23 mouse cellular contexts compared by ENCODE assay signal in the genomic region with DNA sequence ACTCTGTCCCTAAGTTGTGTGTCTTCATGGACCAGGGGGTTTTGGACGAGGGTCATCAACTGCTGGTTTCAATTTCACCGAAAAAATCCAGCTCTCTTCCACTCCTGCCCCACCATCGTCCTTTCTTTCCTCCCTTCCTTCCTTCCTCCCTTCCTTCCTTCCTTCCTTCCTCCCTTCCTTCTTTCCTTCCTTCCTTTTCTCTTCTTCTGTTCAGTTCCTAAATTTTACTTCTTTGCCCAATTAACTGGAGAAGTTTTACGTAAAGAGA. TPM values are rescaled to one million over a fixed set of nuclear protein-coding genes. Genes with fewer than 3 reads are reported as not detected.
DNase-seq lines count a peak whose midpoint lies in the region; ATAC-seq and TF ChIP-seq lines count a peak whose summit lies in the region.
"Had no signal": no experiment of that assay in that cellular context is flagged by ENCODE, and none has a peak within 500 bp of the region (broad histone marks: within the 10 kb centered on the region; RNA-seq: fewer than 3 reads in every experiment).

No protein-coding gene starts in this region.

- H3K4me1 ChIP-seq in heart, embryonic 11.5 days (ENCODE audit: control insufficient read depth, insufficient read depth, low read length) = peaks cover 40% of the 10 kb centered on the region
- peaks cover 23% of the 10 kb centered on the region for H3K4me1 ChIP-seq in lung, postnatal 0 days (ENCODE audit: insufficient read depth, low read depth, low read length)
- H3K4me1 ChIP-seq in lung, adult 2 months (ENCODE audit: control insufficient read depth, insufficient read depth, low read length) = peaks cover 23% of the 10 kb centered on the region
- H3K4me1 ChIP-seq in embryonic facial prominence, embryonic 11.5 days (ENCODE audit: control insufficient read depth, insufficient read depth, low read length) = peaks cover 12% of the 10 kb centered on the region
- peaks cover 91% of the 10 kb centered on the region for H3K4me1 ChIP-seq in limb, embryonic 12.5 days (replicated peaks)

- TF ChIP-seq EP300 in lung, postnatal 0 days (IDR thresholded peaks at IDR 0.05) = no peak

- intact Hi-C loops in heart, postnatal 14 days (cut with DNase I) = no loop called here

- TF ChIP-seq POLR2A in lung, adult 2 months (IDR thresholded peaks at IDR 0.05; ENCODE audit: borderline replicate concordance, extremely low read depth, low read depth, low read length) = no peak

- no peak overlapping the region for H3K27ac ChIP-seq in heart, embryonic 11.5 days (ENCODE audit: low read depth, low read length)
- no peak overlapping the region for H3K27ac ChIP-seq in lung, postnatal 0 days (ENCODE audit: low read length)
- 0 out of 2 replicates have a peak overlapping the region, but pooled peaks have one; percentile 38 for H3K27ac ChIP-seq in embryonic facial prominence, embryonic 11.5 days (replicated peaks; ENCODE audit: low read depth, low read length)
- peak overlapping the region; percentile 91 for H3K27ac ChIP-seq in limb, embryonic 12.5 days
- H3K27ac ChIP-seq: forebrain, embryonic 12.5 days; hindbrain, embryonic 15.5 days; liver, embryonic 13.5 days; neural tube, embryonic 12.5 days had no signal

- no peak overlapping the region for H3K9ac ChIP-seq in heart, embryonic 11.5 days (ENCODE audit: low read depth, low read length)
- H3K9ac ChIP-seq in lung, postnatal 0 days (replicated peaks; ENCODE audit: low read depth) = no peak overlapping the region
- no peak overlapping the region for H3K9ac ChIP-seq in embryonic facial prominence, embryonic 11.5 days (replicated peaks; ENCODE audit: low read length)
- peak overlapping the region; percentile 42; the same call in 1 of the 2 replicates for H3K9ac ChIP-seq in limb, embryonic 12.5 days (replicated peaks)
- H3K9ac ChIP-seq: forebrain, embryonic 12.5 days; hindbrain, embryonic 15.5 days; liver, embryonic 13.5 days; neural tube, embryonic 12.5 days had no signal

- H3K36me3 ChIP-seq in heart, embryonic 11.5 days (ENCODE audit: control insufficient read depth, insufficient read depth, low read length) = peaks cover 4% of the 10 kb centered on the region
- no peaks in the 10 kb centered on the region; the same call in 1 of the 2 replicates for H3K36me3 ChIP-seq in lung, postnatal 0 days (ENCODE audit: insufficient read depth, low read length)
- no peaks in the 10 kb centered on the region; the same call in 1 of the 2 replicates for H3K36me3 ChIP-seq in embryonic facial prominence, embryonic 11.5 days (replicated peaks; ENCODE audit: control insufficient read depth, insufficient read depth, low read depth, low read length)
- H3K36me3 ChIP-seq in limb, embryonic 12.5 days = peaks cover 9% of the 10 kb centered on the region

- 0 out of 2 replicates have a peak overlapping the region, but pooled peaks have one; percentile 27 for H3K4me2 ChIP-seq in heart, embryonic 11.5 days
- no peak overlapping the region for H3K4me2 ChIP-seq in lung, postnatal 0 days (replicated peaks; ENCODE audit: low read depth, low read length)
- H3K4me2 ChIP-seq in embryonic facial prominence, embryonic 11.5 days (ENCODE audit: low read depth, low read length) = no peak overlapping the region
- peak overlapping the region; percentile 92 for H3K4me2 ChIP-seq in limb, embryonic 12.5 days
- H3K4me2 ChIP-seq: forebrain, embryonic 12.5 days; hindbrain, embryonic 15.5 days; liver, embryonic 13.5 days; neural tube, embryonic 12.5 days had no signal

- no peaks in the 10 kb centered on the region for H3K9me3 ChIP-seq in heart, embryonic 11.5 days (replicated peaks; ENCODE audit: control insufficient read depth, low read length)
- no peaks in the 10 kb centered on the region for H3K9me3 ChIP-seq in lung, postnatal 0 days (ENCODE audit: low read length)
- H3K9me3 ChIP-seq in embryonic facial prominence, embryonic 11.5 days (replicated peaks; ENCODE audit: control insufficient read depth, low read length) = no peaks in the 10 kb centered on the region
- no peaks in the 10 kb centered on the region for H3K9me3 ChIP-seq in limb, embryonic 12.5 days
- H3K9me3 ChIP-seq: forebrain, embryonic 12.5 days; hindbrain, embryonic 15.5 days; liver, embryonic 13.5 days; neural tube, embryonic 12.5 days had no signal

- no peak for ATAC-seq in heart, embryonic 11.5 days (replicated peaks; ENCODE audit: insufficient number of reproducible peaks, low FRiP score, low TSS enrichment)
- no peak for ATAC-seq in lung, postnatal 0 days
- no peak for ATAC-seq in embryonic facial prominence, embryonic 11.5 days (replicated peaks; ENCODE audit: insufficient number of reproducible peaks, low FRiP score, low TSS enrichment, low read depth)
- ATAC-seq in limb, embryonic 12.5 days (ENCODE audit: insufficient number of reproducible peaks, insufficient read depth, low FRiP score, low TSS enrichment, low read depth) = no peak
- ATAC-seq in monocyte, adult 5-6 weeks (replicated peaks; ENCODE audit: insufficient number of reproducible peaks, low FRiP score, low TSS enrichment, poor library complexity, severe bottlenecking) = no peak
- ATAC-seq: intestine, embryonic 16.5 days had no signal

- H3K27me3 ChIP-seq in heart, embryonic 11.5 days (ENCODE audit: control insufficient read depth, insufficient read depth, low read length) = peaks cover 83% of the 10 kb centered on the region
- H3K27me3 ChIP-seq in lung, postnatal 0 days (replicated peaks; ENCODE audit: insufficient read depth, low read length) = peaks cover 64% of the 10 kb centered on the region
- H3K27me3 ChIP-seq in embryonic facial prominence, embryonic 11.5 days (ENCODE audit: control insufficient read depth, insufficient read depth, low read length) = peaks cover 45% of the 10 kb centered on the region
- peaks cover 82% of the 10 kb centered on the region for H3K27me3 ChIP-seq in limb, embryonic 12.5 days

- H3K4me3 ChIP-seq in heart, embryonic 11.5 days (ENCODE audit: low read depth, low read length) = 0 out of 2 replicates have a peak overlapping the region, but pooled peaks have one; percentile 56
- H3K4me3 ChIP-seq in lung, postnatal 0 days (ENCODE audit: low read depth, low read length) = 0 out of 2 replicates have a peak overlapping the region, but pooled peaks have one; percentile 15
- no peak overlapping the region for H3K4me3 ChIP-seq in lung, adult 2 months (replicated peaks; ENCODE audit: extremely low read depth, low read depth, low read length)
- no peak overlapping the region for H3K4me3 ChIP-seq in embryonic facial prominence, embryonic 11.5 days (ENCODE audit: low read depth, low read length)
- peak overlapping the region; percentile 73 for H3K4me3 ChIP-seq in limb, embryonic 12.5 days (replicated peaks)
- H3K4me3 ChIP-seq: hindbrain, embryonic 15.5 days; neural tube, embryonic 12.5 days had no signal

- WGBS in heart, embryonic 11.5 days (ENCODE audit: insufficient replicate concordance) = 2% methylated on average over 4 of the region's 4 CpGs
- 5% methylated on average over 4 of the region's 4 CpGs for WGBS in lung, postnatal 0 days
- WGBS in lung, adult 2 months = 18% methylated on average over 4 of the region's 4 CpGs
- WGBS in embryonic facial prominence, embryonic 11.5 days = 1% methylated on average over 4 of the region's 4 CpGs
- WGBS in limb, embryonic 12.5 days = 4% methylated on average over 4 of the region's 4 CpGs

- TF ChIP-seq CTCF in lung, postnatal 0 days (IDR thresholded peaks at IDR 0.05) = no peak
- no peak for TF ChIP-seq CTCF in lung, adult 2 months (IDR thresholded peaks at IDR 0.05; ENCODE audit: insufficient read depth, low read length)

- no peak for DNase-seq in heart, postnatal 14 days
- DNase-seq in lung, postnatal 0 days (ENCODE audit: low spot score) = no peak
- no peak for DNase-seq in lung, adult 2 months
- DNase-seq in embryonic facial prominence, embryonic 11.5 days (ENCODE audit: low spot score) = no peak
- DNase-seq in urinary bladder, adult 2 months (ENCODE audit: low spot score) = no peak
- DNase-seq: adrenal gland, postnatal 14 days; heart, postnatal 4 days; liver, embryonic 13.5 days; thymus, adult 2 months had no signal

RNA-seq across cellular contexts. Expression of gene Cbx8, which starts 2.4 kb away (rescaled TPM):
- 6.7 and 7.8 TPM in 2 replicates for polyA plus RNA-seq in heart, embryonic 11.5 days (2014; fragmentation: Nextera tagmentation; extraction: Ambion mirVana)
- total RNA-seq in heart, postnatal 14 days (2021) = 1 to 10 TPM; 6.0 to 6.1 TPM
- polyA plus RNA-seq in lung, postnatal 0 days (2015; fragmentation: Nextera tagmentation; extraction: Ambion mirVana) = 9.4 and 9.8 TPM in 2 replicates
- polyA plus RNA-seq in lung, adult 2 months (2012; rRNA removed) = 3.8 and 3.9 TPM in 2 replicates
- 10.3 and 12.2 TPM in 2 replicates for polyA plus RNA-seq in embryonic facial prominence, embryonic 11.5 days (2014; fragmentation: Nextera tagmentation; extraction: Ambion mirVana)
- polyA plus RNA-seq in limb, embryonic 12.5 days (2016; fragmentation: Nextera tagmentation; extraction: Ambion mirVana) = 11.8 and 13.0 TPM in 2 replicates
- total RNA-seq in monocyte, adult 5-6 weeks (2017) = 2.7 to 7.3 TPM (median 4.7 TPM) in 3 replicates
- polyA plus RNA-seq in urinary bladder, adult 2 months (2012; rRNA removed) = 5.4 and 6.8 TPM in 2 replicates

RNA-seq across cellular contexts. Expression of gene Cbx2, which starts 20.4 kb away (rescaled TPM):
- polyA plus RNA-seq in heart, embryonic 11.5 days (2014; fragmentation: Nextera tagmentation; extraction: Ambion mirVana) = 23.6 and 23.8 TPM in 2 replicates
- total RNA-seq in heart, postnatal 14 days (2021) = 1 to 10 TPM; 5.0 to 5.3 TPM
- 6.2 and 6.9 TPM in 2 replicates for polyA plus RNA-seq in lung, postnatal 0 days (2015; fragmentation: Nextera tagmentation; extraction: Ambion mirVana)
- polyA plus RNA-seq in lung, adult 2 months (2012; rRNA removed) = 2.9 and 4.4 TPM in 2 replicates
- polyA plus RNA-seq in embryonic facial prominence, embryonic 11.5 days (2014; fragmentation: Nextera tagmentation; extraction: Ambion mirVana) = 87.1 and 91.8 TPM in 2 replicates
- polyA plus RNA-seq in limb, embryonic 12.5 days (2016; fragmentation: Nextera tagmentation; extraction: Ambion mirVana) = 121 and 122 TPM in 2 replicates
- 0.75 to 2.7 TPM (median 2.2 TPM) in 3 replicates for total RNA-seq in monocyte, adult 5-6 weeks (2017)
- 3.0 TPM in 2 replicates for polyA plus RNA-seq in urinary bladder, adult 2 months (2012; rRNA removed)

RNA-seq across cellular contexts. Expression of gene Cbx4, which starts 42.8 kb away (rescaled TPM):
- 6.3 and 7.7 TPM in 2 replicates for polyA plus RNA-seq in heart, embryonic 11.5 days (2014; fragmentation: Nextera tagmentation; extraction: Ambion mirVana)
- total RNA-seq in heart, postnatal 14 days (2021) = 10 to 100 TPM; 15.2 to 17.8 TPM
- polyA plus RNA-seq in lung, postnatal 0 days (2015; fragmentation: Nextera tagmentation; extraction: Ambion mirVana) = 8.9 and 9.7 TPM in 2 replicates
- polyA plus RNA-seq in lung, adult 2 months (2012; rRNA removed) = 16.2 and 16.8 TPM in 2 replicates
- 4.4 and 4.8 TPM in 2 replicates for polyA plus RNA-seq in embryonic facial prominence, embryonic 11.5 days (2014; fragmentation: Nextera tagmentation; extraction: Ambion mirVana)
- 9.8 and 12.5 TPM in 2 replicates for polyA plus RNA-seq in limb, embryonic 12.5 days (2016; fragmentation: Nextera tagmentation; extraction: Ambion mirVana)
- total RNA-seq in monocyte, adult 5-6 weeks (2017) = 35.2 to 45.8 TPM (median 42.2 TPM) in 3 replicates
- polyA plus RNA-seq in urinary bladder, adult 2 months (2012; rRNA removed) = 32.2 and 36.0 TPM in 2 replicates

RNA-seq across cellular contexts. Expression of gene Enpp7, which starts 55.2 kb away (rescaled TPM):
- polyA plus RNA-seq in heart, embryonic 11.5 days (2014; fragmentation: Nextera tagmentation; extraction: Ambion mirVana) = not detected in 2 replicates
- not detected for total RNA-seq in heart, postnatal 14 days (2021)
- not detected in 2 replicates for polyA plus RNA-seq in lung, postnatal 0 days (2015; fragmentation: Nextera tagmentation; extraction: Ambion mirVana)
- 0.13 TPM in 1 of 2 replicates, not detected in the other for polyA plus RNA-seq in lung, adult 2 months (2012; rRNA removed)
- not detected in 2 replicates for polyA plus RNA-seq in embryonic facial prominence, embryonic 11.5 days (2014; fragmentation: Nextera tagmentation; extraction: Ambion mirVana)
- polyA plus RNA-seq in limb, embryonic 12.5 days (2016; fragmentation: Nextera tagmentation; extraction: Ambion mirVana) = not detected in 2 replicates
- total RNA-seq in monocyte, adult 5-6 weeks (2017) = not detected in 3 replicates
- 0.08 TPM in 1 of 2 replicates, not detected in the other for polyA plus RNA-seq in urinary bladder, adult 2 months (2012; rRNA removed)
- total RNA-seq: adrenal gland, postnatal 14 days; gastrocnemius, adult 8-10 months; heart, adult 18-20 months; heart, postnatal 4 days; layer of hippocampus, postnatal 14 days; left cerebral cortex, postnatal 25 days; MEL had no signal
- polyA plus RNA-seq: cortical plate, adult 2 months; forebrain, embryonic 12.5 days; hindbrain, embryonic 15.5 days; kidney, embryonic 14.5 days; liver, embryonic 13.5 days; neural tube, embryonic 12.5 days had no signal

Comparison
In these comparisons a context has a peak if more than half of its experiments do, and no peak if none do; other contexts are left out.
1. H3K4me3 ChIP-seq: peak in heart, embryonic 11.5 days (single experiment), lung, postnatal 0 days (single experiment) and limb, embryonic 12.5 days (single experiment); none in lung, adult 2 months (single experiment) and embryonic facial prominence, embryonic 11.5 days (single experiment).
2. H3K27ac ChIP-seq: peak in embryonic facial prominence, embryonic 11.5 days (single experiment) and limb, embryonic 12.5 days (single experiment); none in heart, embryonic 11.5 days (single experiment) and lung, postnatal 0 days (single experiment).
3. H3K4me2 ChIP-seq: peak in heart, embryonic 11.5 days (single experiment) and limb, embryonic 12.5 days (single experiment); none in lung, postnatal 0 days (single experiment) and embryonic facial prominence, embryonic 11.5 days (single experiment).